Mouse (Mus musculus): ENCODE results near the gene Gm4869. TPM values are rescaled to one million over a fixed set of nuclear protein-coding genes. Genes with fewer than 3 reads are reported as not detected.

The Gm4869 gene
- total RNA-seq (2023) = not detected in 2 replicates

GRCm38 (mm10) chr5:140445345-140445744 lies at the start of gene Gm4869:
Gene Gm4869 (plus strand): TSS chr5:140445645.

GRCm38 (mm10) chr5:140418489-140419441 lies 26.7 kb upstream of the Gm4869 start, which contains the start of gene Eif3b:
Gene Eif3b (plus strand): TSS chr5:140419328.

DNA sequence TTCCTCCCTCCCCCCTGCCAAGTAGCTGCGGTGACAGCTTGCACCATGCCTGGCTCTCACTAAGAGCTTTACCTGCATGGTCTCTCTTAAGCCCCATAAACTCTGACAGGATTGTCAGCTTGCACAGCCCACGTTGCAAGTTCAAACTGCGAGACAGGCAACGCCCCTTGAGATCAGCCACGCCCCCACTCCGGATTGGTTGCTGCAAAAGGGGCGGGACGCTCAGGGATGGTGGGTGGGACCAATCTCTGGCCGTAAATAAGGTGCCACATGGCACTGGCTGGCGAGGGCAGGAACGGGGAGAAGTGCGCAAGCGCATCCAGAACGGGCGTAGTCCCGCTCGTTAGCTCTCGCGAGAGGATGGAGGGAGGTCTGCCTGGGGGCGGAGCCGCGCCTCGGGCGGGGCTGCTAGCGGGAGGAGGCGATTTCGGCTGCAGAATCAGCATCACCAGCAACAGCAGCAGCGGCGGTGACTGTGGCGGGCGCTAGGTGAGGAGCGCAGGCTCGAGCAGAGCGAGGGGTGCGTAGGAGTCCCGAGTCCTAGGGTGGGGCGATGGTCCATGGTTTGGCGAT lies 59.8 kb downstream of the Gm4869 start, which contains the start of gene Chst12:
Chst12 (plus strand) TSS at position 343 of the 573 bp plus-strand sequence.

Other genes with a start within 250 kb of the Gm4869 start
- 24.5 and 30.9 TPM in 2 replicates for gene Mad1l1, start 124.1 kb upstream of the Gm4869 start, total RNA-seq (2023)
- gene Nudt1, start 124.0 kb upstream of the Gm4869 start, total RNA-seq (2023) = 4.6 and 6.9 TPM in 2 replicates
- 1.3 and 1.9 TPM in 2 replicates for gene Mrm2, start 113.7 kb upstream of the Gm4869 start, total RNA-seq (2023)
- 10.1 and 23.5 TPM in 2 replicates for gene Snx8, start 56.4 kb upstream of the Gm4869 start, total RNA-seq (2023)
- 47.9 TPM in 2 replicates for gene Eif3b, start 26.3 kb upstream of the Gm4869 start, total RNA-seq (2023)
- 109 and 110 TPM in 2 replicates for gene Chst12, start 59.9 kb downstream of the Gm4869 start, total RNA-seq (2023)
- gene Grifin, start 119.4 kb downstream of the Gm4869 start, total RNA-seq (2023) = not detected in 2 replicates
- 60.4 and 65.0 TPM in 2 replicates for gene Lfng, start 161.7 kb downstream of the Gm4869 start, total RNA-seq (2023)
- 94.7 and 115 TPM in 2 replicates for gene Ttyh3, start 203.4 kb downstream of the Gm4869 start, total RNA-seq (2023)